Mouse (Mus musculus) midbrain, embryonic 14.5 days (tissue): ENCODE data around the gene Gm20388. TPM values are rescaled to one million over a fixed set of nuclear protein-coding genes. Genes with fewer than 3 reads are reported as not detected.

Experiments
- ATAC-seq: fragments of 200-750 bp; cut with Nextera tagmentation; 2 replicates; pipeline ENCODE4 v1.8.0; 2017; ENCODE audit warnings: moderate number of reproducible peaks, moderate library complexity; ENCODE audit not compliant: low FRiP score, low TSS enrichment
- DNase-seq: peaks from one replicate; pipeline ENCODE4 v3.0.0-alpha.2; 2015
- H3K27ac ChIP-seq: fragments of 300-500 bp; sonication (generic); replicated peaks from 2 replicates; pipeline ENCODE4 v1.5.1; 2014; ENCODE audit warnings: mild to moderate bottlenecking, low read depth, low read length, moderate library complexity
- H3K27me3 ChIP-seq: fragments of 300-500 bp; sonication (generic); 2 replicates; pipeline ENCODE4 v1.6.1; 2014; ENCODE audit warnings: low read length, control low read depth, mixed read lengths; ENCODE audit not compliant: control insufficient read depth, insufficient read depth
- H3K36me3 ChIP-seq: fragments of 300-500 bp; sonication (generic); 2 replicates; pipeline ENCODE4 v1.6.1; 2014; ENCODE audit warnings: low read length, control low read depth; ENCODE audit not compliant: control insufficient read depth, insufficient read depth
- H3K4me1 ChIP-seq: fragments of 300-500 bp; sonication (generic); 2 replicates; pipeline ENCODE4 v1.6.1; 2014; ENCODE audit warnings: mild to moderate bottlenecking, antibody characterized with exemption, low read length, control low read depth; ENCODE audit not compliant: control insufficient read depth, insufficient read depth
- H3K4me2 ChIP-seq: fragments of 300-500 bp; sonication (generic); 2 replicates; pipeline ENCODE4 v1.6.1; 2014; ENCODE audit warnings: mild to moderate bottlenecking, low read length, moderate library complexity
- H3K4me3 ChIP-seq: fragments of 300-500 bp; sonication (generic); replicated peaks from 2 replicates; pipeline ENCODE4 v1.5.1; 2014; ENCODE audit warnings: low read depth, low read length
- H3K9ac ChIP-seq: fragments of 300-500 bp; sonication (generic); replicated peaks from 2 replicates; pipeline ENCODE4 v1.6.1; 2014; ENCODE audit warnings: mild to moderate bottlenecking, low read length, moderate library complexity
- H3K9me3 ChIP-seq: fragments of 300-500 bp; sonication (generic); 2 replicates; pipeline ENCODE4 v1.6.1; 2016; ENCODE audit warnings: low read length, control low read depth, mixed read lengths; ENCODE audit not compliant: control insufficient read depth
- WGBS: fragments of 180-500 bp; shearing (Covaris S2); extraction: QIAGEN DNeasy Blood & Tissue Kit; methylation state at CpG from one replicate; pipeline ENCODE4 v1.1.7; 2014; 5-methylcytosine and 5-hydroxymethylcytosine counted together
- polyA plus RNA-seq: library from polyadenylated mRNA; unstranded; fragments of >200 nt; fragmentation: Nextera tagmentation; extraction: Ambion mirVana; gene quantifications from 2 replicates; pipeline ENCODE4 v1.2.1, GENCODE M21; 2014

Gm20388 gene
- polyA plus RNA-seq, 1 experiment from 2014 or later = 4.1 TPM

GRCm38 (mm10) chr8:123633801-123634200 is 3723.2 kb downstream of the Gm20388 start:
- WGBS = 73% methylated on average over 7 of the region's 7 CpGs
- H3K27ac ChIP-seq = no peak overlapping the region
- no peaks in the 10 kb centered on the region for H3K9me3 ChIP-seq
- H3K4me2 ChIP-seq = no peak overlapping the region
- H3K9ac ChIP-seq = no peak overlapping the region
- H3K4me1 ChIP-seq = peaks cover under 1% of the 10 kb centered on the region; the same call in 1 of the 2 replicates
- H3K27me3 ChIP-seq = no peaks in the 10 kb centered on the region; the same call in 1 of the 2 replicates
- H3K4me3 ChIP-seq = no peak overlapping the region
- DNase-seq (no peak), ATAC-seq (no peak)
- H3K36me3 ChIP-seq = no peaks in the 10 kb centered on the region

GRCm38 (mm10) chr8:123634395-123635131 is 3723.9 kb downstream of the Gm20388 start:
- no peak overlapping the region for H3K4me3 ChIP-seq
- H3K36me3 ChIP-seq = no peaks in the 10 kb centered on the region
- H3K4me2 ChIP-seq = no peak overlapping the region
- H3K27me3 ChIP-seq = no peaks in the 10 kb centered on the region; the same call in 1 of the 2 replicates
- no peaks in the 10 kb centered on the region for H3K9me3 ChIP-seq
- H3K9ac ChIP-seq = no peak overlapping the region
- no peak overlapping the region for H3K27ac ChIP-seq
- DNase-seq (no peak), ATAC-seq (no peak)
- H3K4me1 ChIP-seq = no peaks in the 10 kb centered on the region
- 54% methylated on average over 3 of the region's 3 CpGs for WGBS

GRCm38 (mm10) chr8:123635671-123636070 is 3725.0 kb downstream of the Gm20388 start:
- Histone ChIP-seq H3K9me3 (no peaks in the 10 kb centered on the region), H3K4me1 (no peaks in the 10 kb centered on the region), H3K36me3 (no peaks in the 10 kb centered on the region), H3K4me2 (no peak overlapping the region), H3K9ac (no peak overlapping the region), H3K4me3 (no peak overlapping the region), H3K27me3 (no peaks in the 10 kb centered on the region), H3K27ac (no peak overlapping the region)
- no peak for ATAC-seq
- 85% methylated on average over 10 of the region's 11 CpGs for WGBS
- no peak for DNase-seq

GRCm38 (mm10) chr8:123643330-123644051 is 3732.8 kb downstream of the Gm20388 start:
- no peak overlapping the region for H3K27ac ChIP-seq
- H3K9ac ChIP-seq = no peak overlapping the region
- H3K9me3 ChIP-seq = no peaks in the 10 kb centered on the region
- peak overlapping the region; percentile 42 for H3K4me2 ChIP-seq
- ATAC-seq (no peak), DNase-seq (peak; percentile 92)
- H3K4me1 ChIP-seq = no peaks in the 10 kb centered on the region
- no peaks in the 10 kb centered on the region for H3K27me3 ChIP-seq
- 14% methylated on average over 25 of the region's 25 CpGs for WGBS
- no peaks in the 10 kb centered on the region for H3K36me3 ChIP-seq
- 0 out of 2 replicates have a peak overlapping the region, but pooled peaks have one; percentile 11 for H3K4me3 ChIP-seq

GRCm38 (mm10) chr8:123645229-123645628 is 3734.6 kb downstream of the Gm20388 start:
- H3K4me2 ChIP-seq = no peak overlapping the region
- DNase-seq = no peak
- H3K9ac ChIP-seq = no peak overlapping the region
- ATAC-seq = no peak
- H3K36me3 ChIP-seq = no peaks in the 10 kb centered on the region
- no peak overlapping the region for H3K4me3 ChIP-seq
- H3K9me3 ChIP-seq = no peaks in the 10 kb centered on the region
- H3K4me1 ChIP-seq = no peaks in the 10 kb centered on the region
- no peak overlapping the region for H3K27ac ChIP-seq
- 79% methylated on average over 9 of the region's 9 CpGs for WGBS
- H3K27me3 ChIP-seq = no peaks in the 10 kb centered on the region

- DNase-seq (no peak), ATAC-seq (no peak)
- no peaks in the 10 kb centered on the region for H3K9me3 ChIP-seq
- WGBS = 86% methylated on average over 17 of the region's 17 CpGs
- no peak overlapping the region for H3K9ac ChIP-seq
- H3K27ac ChIP-seq = no peak overlapping the region
- H3K4me1 ChIP-seq = no peaks in the 10 kb centered on the region
- H3K4me3 ChIP-seq = no peak overlapping the region
- no peaks in the 10 kb centered on the region for H3K36me3 ChIP-seq
- no peak overlapping the region for H3K4me2 ChIP-seq
- no peaks in the 10 kb centered on the region for H3K27me3 ChIP-seq
Measured at GRCm38 (mm10) chr8:123648245-123649170, 3737.9 kb downstream of the Gm20388 start.

GRCm38 (mm10) chr8:123649483-123649882 is 3738.8 kb downstream of the Gm20388 start:
- H3K4me3 ChIP-seq = no peak overlapping the region
- DNase-seq (no peak), ATAC-seq (no peak)
- WGBS = 91% methylated on average over 12 of the region's 12 CpGs
- no peak overlapping the region for H3K9ac ChIP-seq
- H3K9me3 ChIP-seq = no peaks in the 10 kb centered on the region
- H3K36me3 ChIP-seq = no peaks in the 10 kb centered on the region
- no peak overlapping the region for H3K4me2 ChIP-seq
- no peak overlapping the region for H3K27ac ChIP-seq
- no peaks in the 10 kb centered on the region for H3K4me1 ChIP-seq
- no peaks in the 10 kb centered on the region for H3K27me3 ChIP-seq

GRCm38 (mm10) chr8:123651390-123652098 is 3740.9 kb downstream of the Gm20388 start:
- ATAC-seq (no peak), DNase-seq (no peak)
- H3K4me3 ChIP-seq = no peak overlapping the region
- H3K4me1 ChIP-seq = peaks cover 12% of the 10 kb centered on the region
- no peak overlapping the region for H3K4me2 ChIP-seq
- no peaks in the 10 kb centered on the region for H3K9me3 ChIP-seq
- peaks cover 9% of the 10 kb centered on the region for H3K36me3 ChIP-seq
- WGBS = 89% methylated on average over 5 of the region's 5 CpGs
- no peak overlapping the region for H3K9ac ChIP-seq
- H3K27me3 ChIP-seq = no peaks in the 10 kb centered on the region
- H3K27ac ChIP-seq = no peak overlapping the region
